Mouse (Mus musculus): ENCODE results near the gene Ddr1.

GRCm38 (mm10) chr17:35701203-35701977 lies 3.0 kb downstream of the Ddr1 start:
- TF ChIP-seq POLR2A (IDR thresholded peaks at IDR 0.05; ENCODE audit: low read depth, low read length) = no peak
- TF ChIP-seq CTCF (conservative IDR thresholded peaks at IDR 0.05; ENCODE audit: insufficient read depth, insufficient read length, low read depth, low read length) = no peak
